Comparison of ENCODE assay signal across 12 mouse cellular contexts in genomic region chr2:170662069-170662980, GRCm38 (mm10).
DNase-seq lines count a peak whose midpoint lies in the region; ATAC-seq and TF ChIP-seq lines count a peak whose summit lies in the region.
"Had no signal": no experiment of that assay in that cellular context is flagged by ENCODE, and none has a peak within 500 bp of the region (broad histone marks: within the 10 kb centered on the region; RNA-seq: fewer than 3 reads in every experiment).

No protein-coding gene starts in this region.

- 77% methylated on average over 25 of the region's 25 CpGs for WGBS in neural tube, embryonic 13.5 days
- WGBS in neural tube, embryonic 15.5 days: 76% methylated on average over 25 of the region's 25 CpGs
- WGBS in forebrain, embryonic 16.5 days: 35% methylated on average over 25 of the region's 25 CpGs

- H3K27ac ChIP-seq in neural tube, embryonic 13.5 days (replicated peaks): peak overlapping the region; percentile 42
- no peak overlapping the region for H3K27ac ChIP-seq in neural tube, embryonic 15.5 days (replicated peaks)
- H3K27ac ChIP-seq in forebrain, embryonic 16.5 days (ENCODE audit: low read length): peak overlapping the region; percentile 80
- no peak overlapping the region for H3K27ac ChIP-seq in gastrocnemius, adult 2 months
- H3K27ac ChIP-seq: embryonic facial prominence, embryonic 15.5 days; heart, adult 2 months had no signal

- H3K27me3 ChIP-seq in neural tube, embryonic 13.5 days: no peaks in the 10 kb centered on the region
- no peaks in the 10 kb centered on the region for H3K27me3 ChIP-seq in neural tube, embryonic 15.5 days (replicated peaks)
- no peaks in the 10 kb centered on the region for H3K27me3 ChIP-seq in forebrain, embryonic 16.5 days (replicated peaks; ENCODE audit: control insufficient read depth, insufficient read depth, low read length)
- H3K27me3 ChIP-seq: embryonic facial prominence, embryonic 15.5 days had no signal

- intact Hi-C loops in left cerebral cortex, postnatal 10 days (cut with DNase I): no loop called here
- intact Hi-C loops in gastrocnemius, adult 2 months (cut with DNase I): no loop called here
- intact Hi-C loops in gastrocnemius, postnatal 36 days (cut with DNase I): no loop called here

- H3K4me2 ChIP-seq in neural tube, embryonic 13.5 days: no peak overlapping the region
- H3K4me2 ChIP-seq in neural tube, embryonic 15.5 days: no peak overlapping the region
- peak overlapping the region; percentile 51 for H3K4me2 ChIP-seq in forebrain, embryonic 16.5 days (ENCODE audit: low read length)
- H3K4me2 ChIP-seq: embryonic facial prominence, embryonic 15.5 days had no signal

- ATAC-seq in neural tube, embryonic 13.5 days (ENCODE audit: low read depth): no peak
- ATAC-seq in neural tube, embryonic 15.5 days (ENCODE audit: low FRiP score): no peak
- peak; percentile 69 for ATAC-seq in forebrain, embryonic 16.5 days
- ATAC-seq: lung, postnatal 0 days had no signal

- no peaks in the 10 kb centered on the region for H3K36me3 ChIP-seq in neural tube, embryonic 13.5 days
- H3K36me3 ChIP-seq in neural tube, embryonic 15.5 days: no peaks in the 10 kb centered on the region
- H3K36me3 ChIP-seq in forebrain, embryonic 16.5 days (ENCODE audit: control insufficient read depth, insufficient read depth): no peaks in the 10 kb centered on the region
- H3K36me3 ChIP-seq: embryonic facial prominence, embryonic 15.5 days had no signal

- no peak overlapping the region for H3K4me3 ChIP-seq in neural tube, embryonic 13.5 days
- H3K4me3 ChIP-seq in neural tube, embryonic 15.5 days (replicated peaks): no peak overlapping the region
- H3K4me3 ChIP-seq in forebrain, embryonic 16.5 days (replicated peaks; ENCODE audit: low read length): peak overlapping the region; percentile 36
- no peak overlapping the region for H3K4me3 ChIP-seq in gastrocnemius, adult 2 months
- H3K4me3 ChIP-seq: embryonic facial prominence, embryonic 15.5 days; heart, adult 2 months had no signal

- no peak overlapping the region for H3K9ac ChIP-seq in neural tube, embryonic 13.5 days
- H3K9ac ChIP-seq in neural tube, embryonic 15.5 days (replicated peaks): no peak overlapping the region
- H3K9ac ChIP-seq in forebrain, embryonic 16.5 days (replicated peaks; ENCODE audit: low read depth, low read length): peak overlapping the region; percentile 55
- H3K9ac ChIP-seq: embryonic facial prominence, embryonic 15.5 days had no signal

- peaks cover 44% of the 10 kb centered on the region for H3K4me1 ChIP-seq in neural tube, embryonic 13.5 days (replicated peaks)
- peaks cover 41% of the 10 kb centered on the region for H3K4me1 ChIP-seq in neural tube, embryonic 15.5 days
- H3K4me1 ChIP-seq in forebrain, embryonic 16.5 days (replicated peaks; ENCODE audit: control insufficient read depth, insufficient read depth, low read length): peaks cover 30% of the 10 kb centered on the region

- H3K9me3 ChIP-seq in neural tube, embryonic 13.5 days: no peaks in the 10 kb centered on the region
- no peaks in the 10 kb centered on the region for H3K9me3 ChIP-seq in neural tube, embryonic 15.5 days (replicated peaks)
- no peaks in the 10 kb centered on the region for H3K9me3 ChIP-seq in forebrain, embryonic 16.5 days (ENCODE audit: control insufficient read depth, low read length)
- H3K9me3 ChIP-seq: embryonic facial prominence, embryonic 15.5 days had no signal

- TF ChIP-seq CTCF in gastrocnemius, adult 2 months (IDR thresholded peaks at IDR 0.05): no peak

- peak; percentile 63 to 75 for DNase-seq in left cerebral cortex, postnatal 10 days (ENCODE audit: extremely low spot score in 1 of 2, low spot score in 2 of 2)
- peak; percentile 70 for DNase-seq in telencephalon, adult 2 months (ENCODE audit: low read depth, low spot score)
- DNase-seq in urinary bladder, adult 2 months (ENCODE audit: low spot score): no peak
- DNase-seq in gastrocnemius, adult 2 months: no peak
- DNase-seq in gastrocnemius, postnatal 36 days: no peak
- DNase-seq: cerebellum, adult 18-20 months; heart, adult 2 months had no signal

Comparison
In these comparisons a context has a peak if more than half of its experiments do, and no peak if none do; other contexts are left out.
1. H3K27ac ChIP-seq: peak in neural tube, embryonic 13.5 days (single experiment) and forebrain, embryonic 16.5 days (single experiment); none in neural tube, embryonic 15.5 days (single experiment) and gastrocnemius, adult 2 months (single experiment).
2. DNase-seq: peak in left cerebral cortex, postnatal 10 days (2 of 2) and telencephalon, adult 2 months (single experiment); none in urinary bladder, adult 2 months (single experiment), gastrocnemius, adult 2 months (single experiment) and gastrocnemius, postnatal 36 days (0 of 2).